Mouse (Mus musculus): ENCODE data around the gene Agpat4. TPM values are rescaled to one million over a fixed set of nuclear protein-coding genes. Genes with fewer than 3 reads are reported as not detected.

The Agpat4 gene
- total and polyA plus RNA-seq, 2 experiments from 2014 or later = 52.9 to 53.5 TPM

DNA sequence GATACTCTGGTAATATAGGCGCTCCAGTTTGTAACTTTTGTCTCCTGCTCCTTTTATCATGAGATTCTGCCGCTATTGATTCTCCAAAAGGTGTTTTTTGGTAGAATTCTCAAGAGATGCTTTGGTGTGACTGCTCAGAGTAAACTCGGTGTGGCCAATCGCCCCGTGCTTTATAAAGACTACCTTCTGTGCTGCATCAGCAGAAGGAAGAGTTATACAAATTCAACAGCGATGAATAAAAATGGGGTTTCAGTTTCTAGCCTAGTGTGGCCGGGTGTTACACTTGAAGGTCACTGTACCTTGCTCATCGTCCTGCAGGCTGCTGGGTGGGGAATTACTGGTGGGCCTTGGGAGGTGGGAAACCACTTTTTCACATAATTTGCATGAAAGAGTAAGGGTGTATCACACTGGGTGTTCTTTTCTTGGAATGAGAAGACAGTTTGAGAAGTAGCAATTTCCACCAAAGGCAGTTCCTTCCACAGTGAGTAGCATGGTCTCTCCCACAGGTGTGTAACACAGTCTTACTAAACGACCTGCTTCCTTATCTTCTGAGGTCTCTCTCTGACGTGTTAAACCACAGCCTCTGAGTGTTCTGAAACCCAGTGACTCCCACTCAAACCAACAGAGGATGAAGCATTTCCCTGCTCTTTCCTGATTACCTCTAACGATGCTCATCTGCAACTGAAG lies 46.6 kb downstream of the Agpat4 start:
- TF ChIP-seq CTCF (IDR thresholded peaks at IDR 0.05; ENCODE audit: low read depth) = no peak
- H3K36me3 ChIP-seq (ENCODE audit: insufficient read depth) = no peaks in the 10 kb centered on the region; the same call in none of the 2 replicates
- ATAC-seq (no peak), DNase-seq (no peak)
- H3K27me3 ChIP-seq (ENCODE audit: insufficient read depth, low read length) = no peaks in the 10 kb centered on the region
- H3K9ac ChIP-seq = no peak overlapping the region
- H3K9me3 ChIP-seq (ENCODE audit: low read length) = no peaks in the 10 kb centered on the region
- WGBS = 90% methylated on average over 11 of the region's 11 CpGs
- no peak overlapping the region for H3K4me3 ChIP-seq (ENCODE audit: low read depth, low read length)
- peaks cover 5% of the 10 kb centered on the region; the same call in 1 of the 2 replicates for H3K4me1 ChIP-seq (ENCODE audit: insufficient read depth)
- H3K27ac ChIP-seq (ENCODE audit: low read depth, low read length) = no peak overlapping the region
- no peak overlapping the region for H3K4me2 ChIP-seq (ENCODE audit: low read depth)

DNA sequence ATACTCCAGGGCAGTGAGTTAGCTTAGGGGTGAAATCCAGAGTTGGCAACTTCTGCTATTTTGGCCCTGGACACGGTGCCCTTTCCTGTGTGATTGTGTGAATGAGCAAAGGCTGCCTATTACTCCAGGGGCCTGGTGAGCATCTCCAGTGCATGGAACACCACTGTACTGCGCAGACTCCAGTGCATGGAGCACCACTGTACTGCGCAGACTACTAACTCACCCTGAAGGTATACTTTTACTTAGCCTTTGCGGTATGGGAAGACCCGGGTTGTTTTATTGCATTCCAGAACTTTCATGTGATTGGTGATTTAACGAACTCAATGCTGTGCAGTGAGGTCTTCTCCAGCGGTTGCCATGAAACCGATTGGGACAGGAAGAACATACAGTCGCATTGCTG lies 47.2 kb downstream of the Agpat4 start:
- no peaks in the 10 kb centered on the region for H3K9me3 ChIP-seq (ENCODE audit: low read length)
- H3K27me3 ChIP-seq (ENCODE audit: insufficient read depth, low read length) = no peaks in the 10 kb centered on the region
- H3K36me3 ChIP-seq (ENCODE audit: insufficient read depth) = no peaks in the 10 kb centered on the region; the same call in 1 of the 2 replicates
- H3K4me2 ChIP-seq (ENCODE audit: low read depth) = no peak overlapping the region
- peaks cover 5% of the 10 kb centered on the region; the same call in 1 of the 2 replicates for H3K4me1 ChIP-seq (ENCODE audit: insufficient read depth)
- no peak overlapping the region for H3K27ac ChIP-seq (ENCODE audit: low read depth, low read length)
- no peak overlapping the region for H3K9ac ChIP-seq
- H3K4me3 ChIP-seq (ENCODE audit: low read depth, low read length) = no peak overlapping the region
- no peak for TF ChIP-seq CTCF (IDR thresholded peaks at IDR 0.05; ENCODE audit: low read depth)
- WGBS = 92% methylated on average over 9 of the region's 9 CpGs
- DNase-seq (no peak), ATAC-seq (no peak)

DNA sequence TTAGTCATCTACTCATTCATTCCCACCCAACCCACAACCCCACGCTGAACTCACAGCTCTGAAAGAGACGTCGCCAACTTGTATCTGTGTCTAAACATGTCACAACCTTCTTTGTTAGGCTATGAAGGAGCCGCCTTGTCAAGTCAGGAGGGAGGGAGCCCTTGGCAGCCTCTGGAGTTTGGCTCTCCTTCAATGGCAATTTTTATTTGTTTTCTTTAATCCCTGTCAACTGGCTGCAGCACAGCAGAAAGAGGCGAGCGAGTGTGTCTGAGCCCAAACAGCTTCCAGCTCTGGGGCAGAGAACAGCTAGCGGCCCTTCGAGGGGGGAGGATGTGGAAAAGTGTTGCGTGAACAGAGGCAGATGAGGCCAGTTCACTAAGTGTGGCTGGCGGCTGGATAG lies 50.0 kb downstream of the Agpat4 start:
- no peak overlapping the region for H3K9ac ChIP-seq
- H3K4me2 ChIP-seq (ENCODE audit: low read depth) = no peak overlapping the region
- no peaks in the 10 kb centered on the region; the same call in 1 of the 2 replicates for H3K36me3 ChIP-seq (ENCODE audit: insufficient read depth)
- no peak overlapping the region for H3K4me3 ChIP-seq (ENCODE audit: low read depth, low read length)
- H3K27me3 ChIP-seq (ENCODE audit: insufficient read depth, low read length) = no peaks in the 10 kb centered on the region
- peaks cover 5% of the 10 kb centered on the region; the same call in 1 of the 2 replicates for H3K4me1 ChIP-seq (ENCODE audit: insufficient read depth)
- no peak overlapping the region for H3K27ac ChIP-seq (ENCODE audit: low read depth, low read length)
- DNase-seq = peak; percentile 76
- 7% methylated on average over 10 of the region's 10 CpGs for WGBS
- no peak for TF ChIP-seq CTCF (IDR thresholded peaks at IDR 0.05; ENCODE audit: low read depth)
- peak; percentile 87 for ATAC-seq
- H3K9me3 ChIP-seq (ENCODE audit: low read length) = no peaks in the 10 kb centered on the region

DNA sequence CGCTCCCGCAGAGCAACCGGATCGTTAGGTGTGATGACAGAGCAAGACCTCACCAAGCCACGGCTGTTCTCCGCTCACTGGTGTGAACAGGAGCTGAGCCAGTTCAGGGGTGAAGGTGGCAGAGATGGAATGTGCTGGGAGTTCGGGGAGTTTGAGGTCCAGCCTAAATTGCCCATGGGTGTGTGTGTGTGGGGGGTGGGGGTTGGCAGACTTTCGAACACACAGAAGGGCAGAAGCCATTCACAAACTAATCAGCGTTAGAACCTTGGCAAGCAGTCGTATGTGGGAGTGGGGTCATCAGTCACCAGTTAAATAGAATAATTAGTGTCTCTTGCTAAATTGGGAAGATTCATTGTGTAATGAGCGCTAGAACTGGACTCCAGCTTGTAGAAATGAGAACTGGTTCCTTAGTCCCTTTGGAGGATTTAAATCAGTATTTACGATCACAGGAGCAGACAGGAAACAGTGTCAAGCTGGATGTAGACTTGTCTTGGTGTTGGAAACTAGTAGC lies 50.9 kb downstream of the Agpat4 start:
- Histone ChIP-seq H3K9me3 (ENCODE audit: low read length) (no peaks in the 10 kb centered on the region), H3K9ac (no peak overlapping the region), H3K4me2 (ENCODE audit: low read depth) (no peak overlapping the region), H3K4me3 (ENCODE audit: low read depth, low read length) (no peak overlapping the region), H3K36me3 (ENCODE audit: insufficient read depth) (no peaks in the 10 kb centered on the region; the same call in 1 of the 2 replicates), H3K4me1 (ENCODE audit: insufficient read depth) (peaks cover 5% of the 10 kb centered on the region; the same call in 1 of the 2 replicates), H3K27me3 (ENCODE audit: insufficient read depth, low read length) (no peaks in the 10 kb centered on the region), H3K27ac (ENCODE audit: low read depth, low read length) (no peak overlapping the region)
- no peak for TF ChIP-seq CTCF (IDR thresholded peaks at IDR 0.05; ENCODE audit: low read depth)
- ATAC-seq (no peak), DNase-seq (no peak)
- WGBS = 37% methylated on average over 12 of the region's 12 CpGs

DNA sequence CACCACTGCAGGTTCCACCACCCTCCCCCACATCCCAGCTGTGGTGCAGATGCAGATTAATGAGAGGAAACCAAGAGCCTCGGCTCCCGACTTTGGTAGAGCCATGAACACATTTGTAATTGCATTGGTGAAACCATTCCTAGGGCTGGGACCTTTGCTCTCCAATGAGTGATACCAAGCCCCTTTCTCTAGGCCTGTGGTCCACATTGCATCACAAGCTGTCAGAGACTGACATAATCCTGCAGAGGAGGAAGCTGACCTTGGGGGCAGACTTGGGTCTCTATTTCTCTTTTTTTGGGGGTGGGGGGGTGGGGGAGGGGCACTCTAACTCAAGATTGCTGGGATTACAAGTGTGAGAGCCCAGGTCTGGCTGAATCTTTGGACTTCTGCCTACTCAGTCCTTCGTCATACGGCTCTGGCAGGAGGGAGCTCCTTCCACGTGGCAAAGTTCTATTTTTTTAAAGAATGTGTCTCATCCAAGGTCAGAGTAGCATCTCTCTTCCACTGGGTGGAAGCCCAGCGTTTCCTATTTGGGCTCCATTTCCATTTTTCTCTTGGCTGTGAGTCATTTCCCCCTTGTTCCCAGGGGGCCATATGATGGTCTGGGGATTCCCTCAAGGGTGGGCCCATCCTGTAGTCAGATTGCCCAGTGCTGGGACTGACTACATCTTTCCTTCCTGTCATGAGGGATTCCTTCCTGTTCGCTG lies 52.4 kb downstream of the Agpat4 start:
- H3K36me3 ChIP-seq (ENCODE audit: insufficient read depth) = no peaks in the 10 kb centered on the region; the same call in 1 of the 2 replicates
- no peak overlapping the region for H3K4me2 ChIP-seq (ENCODE audit: low read depth)
- no peaks in the 10 kb centered on the region for H3K27me3 ChIP-seq (ENCODE audit: insufficient read depth, low read length)
- H3K4me1 ChIP-seq (ENCODE audit: insufficient read depth) = peaks cover 5% of the 10 kb centered on the region; the same call in 1 of the 2 replicates
- no peaks in the 10 kb centered on the region for H3K9me3 ChIP-seq (ENCODE audit: low read length)
- DNase-seq = no peak
- H3K4me3 ChIP-seq (ENCODE audit: low read depth, low read length) = no peak overlapping the region
- no peak for TF ChIP-seq CTCF (IDR thresholded peaks at IDR 0.05; ENCODE audit: low read depth)
- WGBS = 75% methylated on average over 7 of the region's 7 CpGs
- H3K9ac ChIP-seq = no peak overlapping the region
- H3K27ac ChIP-seq (ENCODE audit: low read depth, low read length) = no peak overlapping the region
- ATAC-seq = no peak

DNA sequence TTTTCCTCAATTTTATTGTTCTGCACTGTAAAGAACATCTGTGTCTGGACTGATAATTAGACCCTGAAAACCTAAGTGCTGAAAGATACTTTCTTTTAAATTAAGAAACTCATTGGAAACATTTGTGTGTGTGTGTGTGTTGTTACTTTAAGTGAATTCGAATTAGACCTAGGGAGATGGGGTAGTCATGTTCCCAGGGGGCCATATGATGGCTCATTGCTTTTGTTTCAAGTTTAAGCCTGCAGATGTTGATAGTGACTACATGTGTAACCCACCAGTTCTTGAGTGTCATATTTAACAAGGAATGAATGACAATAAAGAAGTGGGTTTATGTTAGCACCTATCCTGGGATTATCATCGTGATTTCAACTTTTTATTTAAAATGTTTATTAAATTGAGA lies 53.2 kb downstream of the Agpat4 start:
- DNase-seq = no peak
- H3K4me2 ChIP-seq (ENCODE audit: low read depth) = no peak overlapping the region

DNA sequence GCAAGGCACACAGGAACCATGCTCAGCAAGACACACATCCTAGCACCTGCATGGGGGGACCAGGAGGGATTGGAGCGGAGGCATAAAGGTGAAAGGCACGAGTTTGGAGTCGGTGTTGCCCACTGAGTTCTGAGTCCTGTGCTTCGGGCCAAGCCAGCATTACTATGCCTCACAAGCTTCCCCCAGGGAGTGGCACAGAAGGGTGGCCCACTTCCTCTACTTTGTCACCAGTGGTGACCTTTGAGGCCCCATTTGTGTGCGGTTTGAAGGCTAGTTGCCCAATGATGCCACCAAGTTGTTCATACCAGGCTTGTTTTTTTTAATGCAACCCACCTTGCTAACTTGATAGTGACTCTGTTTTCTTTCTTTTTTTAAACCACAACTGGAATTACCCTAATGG lies 55.7 kb downstream of the Agpat4 start:
- TF ChIP-seq CTCF (IDR thresholded peaks at IDR 0.05; ENCODE audit: low read depth) = no peak
- Histone ChIP-seq H3K9ac (no peak overlapping the region), H3K27me3 (ENCODE audit: insufficient read depth, low read length) (no peaks in the 10 kb centered on the region), H3K9me3 (ENCODE audit: low read length) (no peaks in the 10 kb centered on the region), H3K4me1 (ENCODE audit: insufficient read depth) (0 out of 2 replicates have a peak, but pooled peaks cover 5% of the 10 kb centered on the region), H3K4me3 (ENCODE audit: low read depth, low read length) (no peak overlapping the region), H3K36me3 (ENCODE audit: insufficient read depth) (no peaks in the 10 kb centered on the region), H3K27ac (ENCODE audit: low read depth, low read length) (no peak overlapping the region), H3K4me2 (ENCODE audit: low read depth) (no peak overlapping the region)
- ATAC-seq = no peak
- no peak for DNase-seq
- 94% methylated on average over 5 of the region's 5 CpGs for WGBS

More for the DNA sequence above, 53.2 kb downstream of the Agpat4 start:
- Histone ChIP-seq H3K4me1 (ENCODE audit: insufficient read depth) (peaks cover 5% of the 10 kb centered on the region; the same call in 1 of the 2 replicates), H3K36me3 (ENCODE audit: insufficient read depth) (no peaks in the 10 kb centered on the region), H3K4me3 (ENCODE audit: low read depth, low read length) (no peak overlapping the region), H3K27ac (ENCODE audit: low read depth, low read length) (no peak overlapping the region), H3K9ac (no peak overlapping the region), H3K9me3 (ENCODE audit: low read length) (no peaks in the 10 kb centered on the region), H3K27me3 (ENCODE audit: insufficient read depth, low read length) (no peaks in the 10 kb centered on the region)
- TF ChIP-seq CTCF (IDR thresholded peaks at IDR 0.05; ENCODE audit: low read depth) = no peak
- 87% methylated on average over 2 of the region's 2 CpGs for WGBS
- no peak for ATAC-seq
